Mouse (Mus musculus) G1E-ER4 (cell line): ENCODE results near the gene Rps15. TPM values are rescaled to one million over a fixed set of nuclear protein-coding genes. Genes with fewer than 3 reads are reported as not detected.

Source experiments
- GATA1 ChIP-seq: IDR thresholded peaks from one replicate; pipeline ENCODE4 v1.8.0; 2012; ENCODE audit warnings: low read length, inconsistent platforms
- polyA plus RNA-seq: library from polyadenylated mRNA; stranded (reverse); fragments of >175 nt; gene quantifications from 2 replicates; pipeline ENCODE4 v1.2.3, GENCODE M21; 2012

Gene Rps15
- 5,691 and 9,847 TPM in 2 replicates for polyA plus RNA-seq

- TF ChIP-seq GATA1 = no peak
Measured at GRCm38 (mm10) chr10:80292251-80293146, at the start of gene Rps15. Rps15 (plus strand) TSS chr10:80292453.

DNA sequence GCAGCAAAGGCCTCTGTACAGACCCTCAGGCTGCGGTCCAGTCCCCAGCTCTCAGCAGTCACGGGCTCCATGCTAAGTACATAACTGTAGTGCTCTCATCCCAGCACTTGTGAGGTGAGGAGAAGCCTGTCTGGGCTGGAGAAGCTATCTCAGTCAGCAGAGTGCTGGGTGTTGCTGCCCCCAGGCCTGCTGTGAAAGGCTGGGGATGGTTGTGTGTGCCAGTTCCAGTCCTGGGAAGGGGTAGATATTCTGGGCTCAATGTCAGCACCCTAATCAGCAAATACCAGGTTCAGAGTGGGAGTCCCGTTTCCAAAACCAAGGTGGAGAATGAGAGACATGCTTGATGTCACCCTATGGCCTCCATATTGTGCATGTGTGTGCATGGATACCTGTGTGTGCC is 49.6 kb upstream of the Rps15 start:
- TF ChIP-seq GATA1 = no peak

DNA sequence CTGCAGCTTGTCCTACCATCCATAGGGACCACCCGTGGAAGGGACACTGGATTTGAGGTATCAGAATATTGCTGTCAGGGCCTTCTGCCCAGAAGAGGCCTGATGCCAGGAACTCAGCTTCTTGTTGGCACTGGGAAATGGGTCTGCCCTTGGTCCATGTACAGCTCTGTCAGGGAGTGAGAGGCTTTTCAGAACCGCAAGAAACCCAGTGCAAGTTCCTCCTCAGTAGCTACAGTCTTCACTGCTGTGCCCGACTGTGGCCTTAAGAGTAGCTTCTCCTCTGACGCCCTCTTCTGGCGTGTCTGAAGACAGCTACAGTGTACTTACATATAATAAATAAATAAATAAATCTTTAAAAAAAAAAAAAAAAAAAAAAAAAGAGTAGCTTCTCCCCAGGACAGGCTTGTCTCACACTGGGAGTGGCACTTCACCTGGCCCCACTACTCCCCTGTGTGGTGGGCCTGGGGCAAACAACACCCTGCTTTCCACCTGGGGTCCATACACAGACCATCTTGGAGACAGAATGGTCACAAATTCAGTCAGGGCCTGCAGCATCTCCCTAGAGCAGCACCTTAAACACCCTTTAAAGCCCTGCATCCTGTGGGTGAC is 47.4 kb upstream of the Rps15 start:
- no peak for TF ChIP-seq GATA1

- TF ChIP-seq GATA1 = no peak
Measured at GRCm38 (mm10) chr10:80245600-80245999, 46.7 kb upstream of the Rps15 start.

- no peak for TF ChIP-seq GATA1
Measured at GRCm38 (mm10) chr10:80247849-80248248, 44.4 kb upstream of the Rps15 start.

GRCm38 (mm10) chr10:80248971-80249640 is 43.1 kb upstream of the Rps15 start, which contains the start of gene Ndufs7:
Ndufs7 (plus strand) TSS chr10:80249121.
- TF ChIP-seq GATA1 = no peak

- TF ChIP-seq GATA1 = no peak
Measured at GRCm38 (mm10) chr10:80250059-80250458, 42.2 kb upstream of the Rps15 start.

- TF ChIP-seq GATA1 = no peak
Measured at GRCm38 (mm10) chr10:80250573-80250972, 41.7 kb upstream of the Rps15 start.

GRCm38 (mm10) chr10:80252011-80252410 is 40.2 kb upstream of the Rps15 start:
- no peak for TF ChIP-seq GATA1

DNA sequence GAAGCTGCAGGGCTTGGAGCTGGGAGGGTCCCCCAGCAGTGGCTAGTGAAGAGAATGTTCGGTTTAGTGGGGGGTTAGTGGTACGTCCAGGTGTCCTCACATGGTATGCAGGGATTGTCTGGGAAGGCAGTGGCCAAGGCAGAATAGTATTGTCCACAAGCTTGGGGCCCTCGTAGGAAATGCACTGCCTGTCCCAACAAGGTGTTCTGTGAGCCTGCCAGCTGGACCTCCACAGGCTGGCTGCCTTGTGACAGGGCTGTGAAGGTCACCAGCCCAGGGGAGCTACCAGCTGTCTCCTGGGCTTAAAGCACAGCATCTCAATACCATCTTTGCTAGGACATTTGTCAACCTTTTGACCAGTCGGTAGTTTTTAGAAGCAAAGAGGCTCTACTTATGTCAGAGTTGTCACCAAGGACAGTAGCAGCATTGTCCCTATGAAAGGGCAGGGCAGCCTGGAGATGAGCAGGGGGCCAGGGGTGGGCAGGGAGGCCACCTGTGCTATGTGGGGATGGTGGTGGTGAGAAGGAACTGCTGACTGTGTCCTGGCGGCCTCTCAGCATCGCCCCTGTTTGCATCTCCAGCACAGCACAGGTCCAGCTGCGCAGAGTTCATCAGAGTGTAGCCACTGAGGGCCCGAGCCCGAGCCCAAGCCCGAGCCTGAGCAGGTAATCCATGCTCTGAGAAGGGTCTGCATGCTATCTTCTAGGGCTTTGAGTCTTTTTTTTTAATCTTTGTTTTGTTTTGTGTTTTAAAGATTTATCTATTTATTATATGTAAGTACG is 39.6 kb upstream of the Rps15 start:
- no peak for TF ChIP-seq GATA1

DNA sequence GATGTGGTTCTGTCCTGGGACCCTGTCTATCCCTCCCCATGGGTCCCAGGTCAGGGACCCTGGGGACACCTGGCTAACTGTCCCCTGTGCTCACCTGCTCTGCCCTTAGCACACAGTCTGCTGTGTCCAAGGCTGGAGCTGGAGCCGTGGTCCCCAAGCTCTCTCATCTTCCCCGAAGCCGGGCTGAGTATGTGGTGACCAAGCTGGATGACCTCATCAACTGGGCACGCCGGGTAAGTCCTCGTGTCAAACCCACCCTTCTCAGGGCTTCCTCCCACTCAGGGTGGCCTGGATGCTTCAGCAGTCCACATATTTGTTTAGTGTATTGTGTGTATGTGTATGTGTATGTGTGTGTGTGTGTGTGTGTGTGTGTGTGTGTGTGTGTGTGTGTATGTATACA is 38.7 kb upstream of the Rps15 start:
- TF ChIP-seq GATA1 = no peak

DNA sequence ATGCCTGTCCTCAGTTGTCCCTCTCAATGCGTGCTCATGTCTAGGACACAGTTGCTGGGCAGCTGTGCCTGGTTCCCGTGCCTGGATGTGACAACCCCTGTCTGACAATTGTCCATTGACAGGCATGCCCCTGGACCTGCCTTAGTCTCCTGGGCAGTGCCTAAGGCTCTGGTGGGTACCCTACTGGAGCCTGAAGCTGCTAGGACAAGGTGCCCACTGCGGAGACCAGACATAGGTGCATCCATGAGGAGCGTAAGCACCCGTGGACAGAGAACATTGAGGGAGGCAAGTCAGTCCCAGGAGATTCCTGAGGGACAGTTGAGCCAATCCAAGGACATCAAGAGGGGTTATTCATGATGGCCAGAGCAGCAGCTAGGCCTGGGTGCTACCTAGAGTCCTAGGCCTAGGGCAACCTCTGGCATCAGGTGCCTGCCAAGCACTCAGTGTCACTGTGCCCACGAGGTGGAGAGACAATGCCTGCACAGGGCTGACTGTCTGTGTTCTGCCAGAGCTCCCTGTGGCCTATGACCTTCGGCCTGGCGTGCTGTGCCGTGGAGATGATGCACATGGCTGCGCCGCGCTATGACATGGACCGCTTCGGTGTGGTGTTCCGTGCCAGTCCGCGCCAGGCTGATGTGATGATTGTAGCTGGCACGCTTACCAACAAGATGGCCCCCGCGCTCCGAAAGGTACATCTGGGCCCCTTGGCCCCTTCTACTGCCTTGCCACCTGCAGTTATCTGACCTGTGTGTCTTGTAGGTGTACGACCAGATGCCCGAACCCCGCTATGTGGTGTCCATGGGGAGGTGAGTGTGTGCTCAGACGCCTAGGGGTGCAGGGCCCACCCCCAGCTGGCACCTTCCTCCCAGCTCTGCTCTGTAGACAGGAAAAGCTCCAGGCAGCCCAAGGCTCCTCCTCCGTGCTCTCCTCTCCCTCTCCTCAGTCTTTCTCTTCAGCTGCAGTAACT is 37.6 kb upstream of the Rps15 start:
- no peak for TF ChIP-seq GATA1

DNA sequence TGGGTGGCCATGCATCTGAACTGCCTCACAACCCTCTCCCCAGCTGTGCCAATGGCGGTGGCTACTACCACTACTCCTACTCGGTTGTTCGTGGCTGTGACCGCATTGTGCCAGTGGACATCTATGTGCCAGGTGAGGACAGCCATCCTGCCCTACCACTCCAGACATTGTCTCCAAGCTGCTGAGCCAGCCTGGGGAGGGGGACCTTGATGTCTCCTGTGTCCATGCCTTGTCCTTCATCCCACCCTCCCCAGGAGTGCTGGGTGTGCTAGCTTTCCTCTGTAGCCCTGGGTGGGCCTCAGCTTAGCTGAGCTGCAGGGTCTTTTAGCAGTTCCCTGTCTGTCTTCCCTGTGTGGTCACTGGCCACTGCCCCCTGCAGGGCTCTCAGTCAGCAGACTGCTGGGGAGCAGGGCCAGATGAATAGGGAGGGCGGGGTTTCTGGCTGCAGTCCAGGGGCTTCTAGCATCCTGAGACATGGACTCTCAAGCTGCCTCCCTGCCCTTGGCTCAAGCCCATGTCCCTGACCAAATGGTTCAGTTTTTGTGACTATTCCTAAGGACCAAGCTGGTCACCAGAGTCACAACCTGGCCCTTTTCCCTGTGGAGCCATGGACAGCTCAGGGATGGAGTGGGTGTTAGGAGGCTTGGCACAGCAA is 36.2 kb upstream of the Rps15 start:
- TF ChIP-seq GATA1 = no peak

- TF ChIP-seq GATA1 = no peak
Measured at GRCm38 (mm10) chr10:80257936-80258335, 34.3 kb upstream of the Rps15 start.
